Mouse (Mus musculus): ENCODE results near the gene Snn.
"Not testable (repeated sequence)": the region's sequence is repeated elsewhere in the genome, so short reads cannot be mapped to it uniquely, and the experiment has no call there.

Gene Snn

DNA sequence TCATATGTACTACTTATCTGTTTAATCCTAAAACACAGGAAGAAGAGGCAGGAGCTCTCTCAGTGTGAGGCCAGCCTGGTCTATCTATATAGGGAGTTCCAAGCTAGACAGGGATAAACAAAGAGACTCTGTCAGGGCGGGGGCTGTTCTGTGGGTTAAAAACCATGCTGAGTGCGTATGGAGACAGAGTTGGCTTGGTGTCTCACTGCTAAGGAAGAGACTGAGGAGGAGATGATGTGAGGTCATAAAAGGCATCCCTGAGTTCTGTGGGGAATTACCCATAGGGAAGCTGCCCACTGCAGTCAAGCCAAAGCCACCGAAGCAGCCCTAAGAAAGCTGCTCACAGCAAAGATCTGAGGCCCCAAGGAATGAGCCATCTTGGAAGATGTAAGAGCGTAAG lies at the start of gene Snn:
TSS of gene Snn (plus strand) at position 301 of the 400 bp plus-strand sequence.
- no peak for DNase-seq (ENCODE audit: low spot score)

DNA sequence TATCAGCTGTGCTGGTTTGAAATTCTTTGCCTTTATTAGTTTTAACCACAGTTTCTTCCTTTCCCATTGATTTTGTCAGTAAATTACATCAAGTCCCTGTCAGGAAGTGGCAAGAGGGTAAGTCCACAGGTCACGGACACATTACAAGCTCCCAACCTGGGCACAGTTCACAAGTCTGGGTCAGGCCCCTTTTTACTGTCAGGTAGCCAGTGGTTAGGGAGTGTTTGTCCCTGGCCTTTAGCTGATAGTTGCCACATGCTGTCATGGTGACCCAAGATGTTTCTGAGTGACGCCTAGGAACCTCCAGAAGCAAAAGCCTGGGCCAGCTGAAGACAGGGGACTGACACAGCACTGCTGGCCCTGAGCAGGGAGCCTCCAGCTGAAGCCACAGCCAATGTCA lies 49.5 kb upstream of the Snn start:
- DNase-seq (ENCODE audit: low spot score): no peak

DNA sequence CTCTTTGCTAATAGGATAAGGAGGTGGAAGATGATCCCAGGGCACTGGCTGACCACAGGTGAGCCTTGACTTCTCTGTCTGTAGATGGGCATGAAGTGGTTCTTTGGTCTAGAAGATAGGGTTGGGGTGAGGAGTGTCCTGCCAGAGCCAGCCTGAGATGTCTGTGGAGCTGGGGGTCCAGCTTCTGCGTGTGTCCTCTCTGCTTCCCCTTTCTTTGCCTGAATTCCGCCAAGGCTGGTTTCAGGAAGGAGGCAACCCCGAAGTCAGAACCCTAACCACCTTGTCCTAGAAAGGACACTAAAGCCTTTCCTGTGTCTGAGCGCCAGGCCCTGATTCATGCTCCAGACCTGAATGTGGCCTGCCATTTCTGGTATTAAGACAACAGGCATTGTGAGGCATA lies 48.8 kb upstream of the Snn start:
- no peak for DNase-seq (ENCODE audit: low spot score)

DNA sequence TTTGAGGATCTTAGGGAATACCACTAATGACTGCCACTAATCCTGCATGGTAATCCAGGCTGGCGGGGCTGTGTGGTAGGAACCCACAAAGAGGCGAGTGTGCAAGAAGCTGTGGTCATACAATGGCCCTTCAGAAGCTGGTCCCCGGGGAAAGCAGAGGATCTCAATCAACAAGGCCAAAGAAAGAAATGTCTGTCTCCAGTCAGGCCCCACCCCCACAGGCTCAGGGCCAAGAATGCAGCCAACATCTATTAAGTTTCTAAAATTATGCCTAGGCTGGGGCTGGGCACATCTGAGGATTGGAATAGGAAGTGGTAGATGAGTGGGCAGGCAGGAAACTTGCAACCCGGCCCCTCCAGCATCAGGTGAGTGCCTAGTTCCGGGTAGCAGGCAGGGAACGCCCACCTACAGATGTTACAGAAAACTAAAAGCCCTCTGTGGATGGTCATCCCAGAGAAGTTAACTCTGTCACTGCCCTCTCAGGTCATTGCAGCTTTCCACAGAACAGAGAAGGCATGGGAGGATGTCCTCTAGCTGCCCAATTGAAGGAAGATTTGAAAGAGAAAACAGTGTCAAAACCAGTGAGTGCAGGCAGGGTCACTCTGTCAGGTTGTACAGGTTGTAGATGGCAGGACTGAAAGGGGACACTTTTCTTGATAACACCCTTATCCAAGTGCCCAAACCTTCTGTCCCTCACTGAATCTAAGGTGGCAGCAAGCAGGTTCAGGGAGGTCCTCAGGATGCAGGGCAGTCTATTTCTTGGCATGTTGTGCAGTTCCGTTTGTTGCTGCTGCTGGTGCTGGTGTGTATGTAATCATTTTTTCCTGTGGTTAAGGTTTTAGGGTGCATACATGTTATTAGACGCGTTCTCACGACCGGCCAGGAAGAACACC lies 47.9 kb upstream of the Snn start:
- DNase-seq (ENCODE audit: low spot score): peak; percentile 53

DNA sequence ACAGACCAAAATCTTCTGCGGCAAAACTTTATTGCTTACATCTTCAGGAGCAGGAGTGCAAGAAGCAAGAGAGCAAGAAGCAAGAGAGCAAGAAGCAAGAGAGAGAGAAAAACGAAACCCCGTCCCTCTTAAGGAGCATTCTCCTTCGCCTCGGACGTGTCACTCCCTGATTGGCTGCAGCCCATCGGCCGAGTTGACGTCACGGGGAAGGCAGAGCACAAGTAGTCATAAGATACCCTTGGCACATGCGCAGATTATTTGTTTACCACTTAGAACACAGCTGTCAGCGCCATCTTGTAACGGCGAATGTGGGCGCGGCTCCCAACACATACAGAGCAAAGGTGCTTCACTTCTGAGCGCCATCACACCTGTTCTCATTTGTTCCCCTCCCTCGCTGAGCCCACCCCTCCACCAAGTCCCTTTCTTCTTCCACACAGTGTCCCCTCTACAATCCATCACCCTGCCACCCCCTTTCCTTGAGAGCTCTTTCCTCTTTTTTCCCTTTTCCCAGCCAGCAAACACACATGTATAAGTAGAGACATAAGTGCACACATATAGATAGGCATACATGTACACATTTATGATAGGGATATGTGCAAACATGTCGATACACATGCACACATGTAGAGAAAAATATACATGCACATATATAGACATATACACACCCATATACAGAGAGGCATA lies 47.1 kb upstream of the Snn start:
- not testable (repeated sequence) for DNase-seq (ENCODE audit: low spot score)

DNA sequence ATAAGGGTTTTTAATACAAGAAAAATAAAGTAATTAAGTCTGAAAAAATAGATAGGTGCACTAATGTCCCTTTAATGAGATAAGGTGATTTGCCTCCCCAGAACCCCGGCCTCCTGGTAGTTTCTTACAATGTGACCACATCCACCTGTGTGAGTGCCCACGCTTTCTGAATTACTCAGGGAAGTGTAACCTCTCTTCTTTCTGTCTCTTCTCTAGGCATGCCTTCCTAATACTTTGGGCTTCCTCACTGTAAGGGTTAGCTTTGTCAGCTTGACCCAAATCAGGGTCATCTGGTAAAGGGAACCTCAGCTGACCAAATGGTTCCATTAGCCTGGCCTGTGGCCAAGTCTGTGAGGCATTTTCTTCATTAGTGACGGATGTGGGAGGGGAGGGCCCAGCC lies 46.3 kb upstream of the Snn start:
- DNase-seq (ENCODE audit: low spot score): no peak

DNA sequence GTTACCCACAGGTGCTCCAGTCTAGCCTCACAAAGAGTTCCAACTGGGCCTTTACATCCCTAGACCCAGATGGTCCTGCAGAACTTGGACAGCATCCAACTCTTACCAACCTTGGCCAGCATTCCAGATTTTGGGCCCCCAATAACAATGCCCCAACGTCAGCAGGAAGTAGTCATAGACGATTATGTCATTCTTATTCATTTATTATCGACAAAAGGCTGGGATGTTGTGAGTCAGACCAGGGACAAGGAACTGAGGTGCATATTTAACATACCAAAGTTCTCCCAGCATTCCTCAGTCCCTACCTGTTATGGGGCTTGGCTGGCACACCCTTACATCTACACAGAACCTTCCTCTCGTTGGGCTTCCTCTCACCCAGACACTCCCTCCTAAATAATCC lies 44.4 kb upstream of the Snn start:
- DNase-seq (ENCODE audit: low spot score): no peak

DNA sequence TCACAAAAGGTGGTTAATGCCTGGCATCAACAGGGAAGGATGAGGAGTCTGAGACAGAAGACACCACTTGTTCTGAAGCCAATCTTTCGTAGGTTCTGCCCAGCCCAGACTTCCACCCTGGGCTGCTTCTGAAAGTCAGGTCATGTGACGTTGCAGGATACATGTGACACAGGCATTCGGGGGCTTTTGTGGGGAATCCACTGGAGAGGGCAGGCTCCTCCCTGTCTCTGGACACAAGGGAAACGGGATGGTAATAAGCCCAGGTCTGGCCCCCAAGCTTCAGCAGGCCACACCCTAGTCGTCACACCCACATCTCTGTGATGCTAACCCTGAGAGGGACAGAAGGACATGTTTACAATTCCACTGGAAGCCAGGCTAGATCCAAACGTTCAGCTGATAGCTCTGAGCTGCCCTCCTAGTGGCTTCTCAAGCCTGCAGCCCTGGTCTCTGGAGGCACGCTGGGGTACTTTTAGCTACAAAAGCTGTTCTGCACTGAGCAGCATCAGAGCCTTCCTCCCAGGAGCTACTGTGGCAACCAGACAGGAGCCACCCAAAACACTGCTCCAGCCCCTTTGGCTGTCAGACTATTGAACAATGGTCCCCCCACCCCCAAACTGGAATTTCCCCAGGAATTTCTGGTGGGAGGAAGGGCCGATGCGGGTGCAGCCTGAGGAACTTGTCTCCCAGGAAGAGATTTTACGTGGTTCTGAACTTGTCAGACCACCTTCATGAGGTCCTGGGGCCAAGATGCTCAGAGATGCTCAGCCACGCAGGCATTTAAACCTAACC lies 42.7 kb upstream of the Snn start:
- DNase-seq (ENCODE audit: low spot score): no peak

GRCm38 (mm10) chr16:11021403-11022112 lies 39.2 kb upstream of the Snn start:
- no peak for DNase-seq (ENCODE audit: low spot score)

- DNase-seq (ENCODE audit: low spot score): no peak
Observed at GRCm38 (mm10) chr16:11022113-11022489, 38.6 kb upstream of the Snn start.

DNA sequence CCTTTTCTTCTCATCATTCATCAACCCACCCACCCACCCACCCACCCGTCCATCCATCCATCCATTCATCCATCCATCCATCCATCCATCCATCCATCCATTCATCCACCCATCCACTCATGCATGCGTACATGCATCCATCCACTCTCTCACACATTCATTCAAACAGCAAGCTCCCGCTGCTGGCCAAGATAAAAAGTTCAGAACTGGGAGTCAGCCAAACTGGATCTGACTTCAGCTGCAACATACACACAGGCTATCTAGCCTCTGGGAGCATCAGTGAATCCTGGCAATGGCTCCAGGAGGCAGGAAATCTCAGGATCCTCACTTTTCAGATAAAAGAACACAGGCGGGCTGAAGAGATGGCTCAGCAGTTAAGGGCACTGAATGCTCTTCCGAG lies 37.1 kb upstream of the Snn start:
- DNase-seq (ENCODE audit: low spot score): no peak

DNA sequence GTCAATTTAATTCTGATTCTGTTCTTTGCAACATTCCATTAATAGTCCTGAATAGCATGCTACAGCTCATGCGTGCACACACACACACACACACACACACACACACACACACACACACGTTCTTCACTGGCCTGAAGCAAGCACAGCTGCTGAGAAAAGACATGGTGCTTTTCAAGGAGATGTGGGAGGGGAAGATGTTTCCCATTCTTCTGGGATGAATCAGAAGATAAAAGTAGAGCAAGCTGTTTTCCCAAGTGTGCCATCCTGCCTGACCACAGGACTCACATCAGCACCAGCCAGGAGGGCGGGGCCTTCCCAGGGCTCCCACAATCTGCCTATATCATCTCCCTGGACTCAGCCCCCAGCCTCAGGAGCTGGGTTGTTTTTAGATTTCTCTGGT lies 35.9 kb upstream of the Snn start:
- peak; percentile 22 for DNase-seq (ENCODE audit: low spot score)

DNA sequence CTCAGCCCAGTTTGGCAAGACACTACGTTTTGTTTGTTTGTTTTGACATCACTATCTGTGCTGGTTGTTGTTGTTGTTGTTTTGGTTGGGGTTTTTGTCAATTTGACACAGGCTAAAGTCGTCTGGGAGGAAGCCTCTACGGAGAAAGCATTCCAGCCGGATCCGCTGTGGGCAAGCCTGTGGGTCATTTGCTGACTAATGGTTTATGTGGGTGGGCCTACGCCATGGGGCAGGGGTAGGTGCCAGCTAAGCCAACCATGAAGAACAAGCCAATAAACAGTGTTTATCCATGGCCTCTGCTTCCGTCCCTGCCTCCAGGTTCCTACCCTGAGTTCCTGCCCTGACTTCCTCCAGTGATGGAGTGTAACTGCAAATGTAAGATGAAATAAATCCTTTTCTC lies 32.5 kb upstream of the Snn start:
- DNase-seq (ENCODE audit: low spot score): no peak

- no peak for DNase-seq (ENCODE audit: low spot score)
Observed at GRCm38 (mm10) chr16:11030844-11031243, 29.9 kb upstream of the Snn start.

DNA sequence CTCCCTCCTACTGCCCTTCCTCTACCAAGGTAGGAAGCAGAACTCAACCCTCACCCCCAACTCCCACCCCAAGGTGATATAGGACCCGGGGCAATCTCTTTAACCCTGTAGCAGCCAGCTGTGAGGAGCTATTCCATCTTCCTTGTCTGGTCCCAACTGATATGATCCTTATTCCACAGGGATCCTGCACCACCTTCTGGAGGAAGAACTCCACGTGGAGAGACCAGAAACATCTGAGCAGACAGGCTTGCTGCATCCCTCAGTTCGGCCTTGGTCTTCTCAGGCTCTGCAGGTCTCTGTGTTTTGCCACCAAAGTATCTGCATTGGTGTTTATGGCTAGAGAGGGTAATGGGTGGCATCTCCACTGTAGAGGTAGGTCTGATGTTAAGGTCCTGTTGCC lies 29.4 kb upstream of the Snn start:
- DNase-seq (ENCODE audit: low spot score): no peak

- peak; percentile 89 for DNase-seq (ENCODE audit: low spot score)
Observed at GRCm38 (mm10) chr16:11034193-11034803, 26.4 kb upstream of the Snn start.

DNA sequence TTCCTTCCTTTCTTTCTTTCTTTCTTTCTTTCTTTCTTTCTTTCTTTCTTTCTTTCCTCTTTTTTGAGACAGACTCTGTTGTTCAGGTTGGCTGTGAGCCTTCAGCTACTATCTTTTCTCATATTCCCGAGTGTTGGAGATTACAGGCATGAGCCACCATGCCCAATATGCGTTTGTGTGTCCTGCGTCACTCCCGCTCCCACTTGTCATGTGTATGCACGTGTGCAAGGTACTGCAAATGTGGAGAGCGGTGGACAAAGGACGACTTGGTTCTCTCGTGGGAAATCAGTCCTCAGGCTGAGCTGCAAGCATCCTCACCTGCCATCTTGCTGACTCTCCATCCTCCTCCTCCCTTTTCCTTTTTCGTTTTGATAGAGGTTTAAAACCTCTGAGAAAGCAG lies 25.5 kb upstream of the Snn start:
- DNase-seq (ENCODE audit: low spot score): no peak

DNA sequence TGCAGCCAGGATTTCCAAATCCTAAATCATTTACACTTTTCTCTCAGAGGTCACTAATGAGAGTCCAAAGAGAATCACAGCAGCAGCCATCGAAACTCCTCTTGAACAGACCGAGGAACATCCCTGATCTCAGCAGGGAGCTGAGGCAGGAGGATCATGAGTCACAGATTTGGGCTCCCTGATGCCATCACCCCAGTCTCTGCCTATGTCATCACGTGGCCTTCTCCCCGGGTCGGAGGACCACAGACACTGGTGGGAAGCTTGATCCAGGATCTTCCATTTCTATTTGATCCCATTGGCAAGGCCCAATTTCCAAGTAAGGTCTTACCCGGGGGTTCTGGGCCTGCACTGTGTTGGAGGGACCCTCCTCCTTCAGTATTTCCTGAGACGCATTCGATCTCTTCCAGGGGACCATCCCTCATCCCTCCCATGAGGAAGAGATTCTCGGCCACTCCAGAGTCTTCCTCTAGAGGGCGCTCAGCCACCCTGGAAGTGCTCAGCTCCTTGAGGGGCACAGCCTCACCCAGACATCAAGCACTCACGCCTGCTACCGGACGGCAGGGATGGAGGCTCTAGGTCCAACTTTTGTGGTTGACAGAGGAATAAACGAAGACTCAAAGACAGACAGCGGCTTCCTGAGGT lies 24.8 kb upstream of the Snn start:
- peak; percentile 78 for DNase-seq (ENCODE audit: low spot score)

DNA sequence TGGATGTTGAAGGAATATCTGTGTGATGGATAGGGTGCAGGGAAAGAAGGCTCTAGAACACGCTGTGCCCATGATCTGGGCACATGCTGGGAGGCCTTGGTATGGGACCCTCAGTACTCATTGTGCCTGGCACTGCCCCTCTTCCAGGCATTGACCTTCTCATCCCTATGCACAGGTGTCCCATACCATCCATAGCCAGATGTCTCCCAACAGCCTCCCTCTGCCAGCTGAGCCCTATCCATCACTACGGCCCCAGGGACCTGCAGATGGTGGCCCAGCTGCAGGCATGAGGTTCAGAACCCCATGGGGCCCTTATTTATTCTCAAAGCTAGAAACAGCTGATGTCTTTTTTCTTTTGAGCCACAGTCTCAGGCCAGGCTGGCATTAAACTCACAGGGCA lies 20.1 kb upstream of the Snn start:
- no peak for DNase-seq (ENCODE audit: low spot score)

DNA sequence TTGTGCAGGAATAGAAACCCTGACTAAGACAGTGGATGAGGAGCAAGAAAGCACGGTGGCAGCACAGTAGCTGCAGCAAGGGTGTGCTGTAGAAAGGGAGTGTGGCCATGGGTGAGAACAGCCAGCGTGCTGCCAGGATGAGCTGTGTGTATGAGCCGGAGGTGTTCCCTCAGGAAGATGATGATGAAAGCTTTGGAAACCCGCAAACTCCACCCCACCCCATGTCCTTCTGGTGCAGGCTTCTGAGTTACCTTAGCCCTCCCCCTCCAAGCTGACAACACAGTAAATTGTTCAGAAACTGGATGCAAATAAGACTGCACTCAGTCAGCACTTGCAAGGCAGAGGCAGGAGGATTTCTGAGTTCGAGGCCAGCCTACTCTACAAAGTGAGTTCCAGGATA lies 17.5 kb upstream of the Snn start:
- DNase-seq (ENCODE audit: low spot score): no peak

DNA sequence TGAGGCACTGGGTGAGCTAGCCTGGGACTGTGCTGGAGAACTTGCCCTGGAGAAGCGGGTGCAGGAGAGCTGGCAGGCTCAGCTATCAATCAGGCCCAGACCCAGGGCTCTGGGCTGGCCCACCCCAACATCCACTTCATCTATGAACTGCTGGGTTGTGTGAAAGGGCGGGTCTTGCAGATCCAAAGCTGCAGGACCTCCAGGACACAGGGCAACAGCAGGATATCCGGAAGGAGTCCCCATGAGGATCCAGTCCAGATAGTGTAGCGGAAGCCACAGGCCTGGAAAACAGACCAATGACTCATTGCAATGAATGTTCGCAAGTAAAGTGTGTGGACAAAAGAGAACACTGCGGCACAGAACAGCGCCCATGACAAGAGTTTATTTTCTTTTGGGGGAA lies 14.3 kb upstream of the Snn start:
- DNase-seq (ENCODE audit: low spot score): no peak

Data from urinary bladder, postnatal 14 days (tissue).